Mouse (Mus musculus) heart, adult 18-20 months (tissue): ENCODE results near the gene Tnp1. TPM values are rescaled to one million over a fixed set of nuclear protein-coding genes. Genes with fewer than 3 reads are reported as not detected.
A peak's percentile ranks its signal among the peaks of the same experiment; 100 is the strongest.

Experiments
- DNase-seq, 2 experiments: peaks; one replicate each; pipeline ENCODE4 v3.0.0; 2021 to 2022; ENCODE audit warnings: mixed read lengths in 1 of 2
- total RNA-seq, 2 experiments: library from RNA; stranded (reverse); gene quantifications; 2 replicates each; pipeline ENCODE4 v1.2.3; 2021

The Tnp1 gene
- total RNA-seq, 2 experiments from 2014 or later = not detected

DNA sequence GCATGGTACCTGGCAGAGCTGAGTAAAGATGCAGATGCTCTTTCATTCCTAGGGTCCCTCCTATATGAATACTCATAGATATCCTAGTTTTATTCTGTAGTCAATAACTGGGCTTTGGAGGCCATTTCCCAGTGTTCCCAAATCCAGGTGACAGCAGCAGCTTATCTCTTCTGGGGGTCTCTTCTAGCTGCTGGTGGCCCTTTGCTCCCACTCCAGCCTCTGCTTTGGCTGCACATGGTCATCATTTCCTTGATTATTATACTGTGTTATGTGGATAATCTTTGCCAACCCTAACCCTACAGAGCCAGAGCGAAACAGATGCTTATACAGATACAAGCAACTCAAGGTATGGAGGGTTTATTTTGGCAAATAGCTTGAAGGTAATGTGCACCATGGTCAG lies 8.9 kb downstream of the Tnp1 start:
- no peak for DNase-seq

DNA sequence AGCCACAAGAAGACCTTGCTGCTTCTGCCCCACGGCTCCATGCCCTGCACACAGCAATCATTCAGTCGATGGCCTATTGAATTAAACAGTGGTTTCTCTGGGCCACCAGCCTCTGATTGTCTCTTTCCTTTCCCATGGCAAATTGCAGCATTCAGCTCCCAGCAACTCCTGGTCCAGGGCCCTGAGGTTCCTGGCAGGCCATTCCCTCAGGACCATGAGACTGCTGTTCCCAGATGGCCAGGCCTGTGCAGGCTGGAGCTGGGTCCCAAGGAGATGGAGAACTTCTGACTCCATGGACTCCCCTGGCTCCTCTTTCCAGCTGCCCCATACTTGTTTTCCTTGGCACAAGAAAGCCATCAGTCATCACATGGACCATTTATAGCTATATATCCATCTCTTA lies 10.8 kb downstream of the Tnp1 start:
- DNase-seq = peak in 1 of 2 experiments; percentile 48

DNA sequence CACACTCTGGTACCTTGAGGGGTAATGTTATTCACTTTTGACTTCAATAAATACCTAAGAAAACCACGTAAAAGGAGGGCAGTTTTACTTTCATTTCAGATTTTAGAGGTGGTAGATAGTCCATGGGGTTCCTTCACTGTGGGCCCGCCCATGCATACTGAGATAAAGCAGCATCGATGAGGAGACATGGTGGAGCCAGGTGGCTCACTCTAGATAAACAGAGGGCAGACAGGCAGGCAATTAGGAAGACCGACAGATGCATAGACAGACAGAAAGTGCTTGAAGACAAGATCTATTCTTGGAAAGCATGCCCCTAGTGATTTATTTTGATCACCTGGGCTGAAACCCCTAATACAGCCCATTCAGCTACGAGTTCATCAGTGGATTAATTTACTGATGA lies 13.1 kb downstream of the Tnp1 start:
- DNase-seq = no peak

DNA sequence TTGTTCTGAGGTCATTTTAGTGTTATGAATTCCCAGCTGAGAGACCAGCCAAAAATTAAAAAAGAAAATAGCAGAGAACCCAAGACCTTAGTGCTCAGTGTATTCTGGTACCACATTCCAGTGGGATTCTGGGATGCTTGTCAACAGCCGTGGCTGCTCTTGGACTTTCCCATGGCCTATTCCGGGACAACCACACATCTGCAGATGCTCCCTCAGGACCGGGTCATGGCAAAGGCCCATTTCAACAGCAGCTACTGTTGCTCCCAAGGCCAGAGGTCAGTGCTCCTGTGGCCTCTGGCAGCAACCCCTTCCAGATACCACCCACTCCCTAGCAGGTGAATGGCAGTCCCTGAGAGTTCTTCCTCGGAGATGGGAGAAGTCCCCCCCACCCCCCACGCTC lies 13.7 kb downstream of the Tnp1 start:
- DNase-seq = peak; percentile 57 to 74

DNA sequence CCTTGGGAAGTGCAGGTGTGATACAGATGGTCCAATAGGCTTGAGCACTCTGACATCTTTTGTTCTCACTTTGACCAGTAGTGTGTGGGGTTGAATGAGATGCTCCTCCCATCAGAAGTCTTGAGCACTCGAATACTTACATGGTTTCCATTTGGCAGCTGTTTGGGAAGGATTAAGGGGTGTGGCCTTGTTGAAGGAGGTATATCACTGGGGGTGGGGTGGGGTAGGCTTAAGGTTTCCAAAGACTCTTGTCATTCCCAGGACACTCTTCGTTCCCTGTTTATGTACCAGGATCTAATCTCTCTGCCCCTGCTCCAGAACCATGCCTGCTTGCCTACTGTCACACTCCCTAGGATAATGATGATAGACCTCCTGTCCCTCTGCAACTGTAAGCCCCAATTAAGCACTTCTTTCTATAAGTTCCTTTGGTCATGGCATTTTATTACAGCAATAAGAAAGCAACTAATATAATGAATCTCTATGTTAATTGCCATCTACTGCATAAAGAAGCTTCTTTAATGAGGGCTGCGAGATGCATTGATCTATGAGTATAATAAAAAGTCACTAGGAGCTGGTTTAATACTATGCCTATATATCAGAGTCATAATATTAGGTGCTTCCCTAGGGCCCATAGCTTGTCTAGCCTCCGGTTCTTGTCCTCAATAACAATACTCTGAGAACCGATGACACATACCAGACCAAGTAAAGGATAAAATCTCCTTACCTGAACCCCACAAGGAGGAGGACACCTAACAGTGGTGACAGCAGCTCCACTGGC lies 20.8 kb downstream of the Tnp1 start:
- DNase-seq = no peak

DNA sequence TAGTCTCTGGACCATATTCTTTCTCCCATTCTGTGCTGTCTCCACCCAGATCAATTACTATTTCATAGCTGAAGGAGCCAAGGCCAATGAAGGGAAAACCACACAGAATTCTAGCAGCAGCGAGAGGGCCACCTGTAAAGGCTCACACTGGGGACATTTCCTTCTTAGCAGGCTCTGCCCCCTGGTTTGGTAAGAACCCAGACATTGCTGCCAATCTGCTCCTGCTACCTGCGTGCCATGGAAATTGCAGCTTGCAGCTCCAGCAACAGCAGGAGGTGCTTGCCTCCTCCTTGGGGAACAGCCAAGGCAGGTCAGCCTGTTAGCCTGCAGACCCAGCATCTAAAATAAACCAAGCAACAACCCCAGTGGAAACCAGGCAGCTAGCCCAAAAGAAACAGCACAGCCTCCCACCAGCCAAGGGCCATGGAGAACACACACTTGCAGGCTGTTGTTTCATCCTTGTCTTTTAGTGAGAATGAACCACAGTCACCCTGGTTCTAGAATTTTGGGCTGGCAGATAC lies 22.7 kb downstream of the Tnp1 start:
- peak; percentile 44 to 46 for DNase-seq

DNA sequence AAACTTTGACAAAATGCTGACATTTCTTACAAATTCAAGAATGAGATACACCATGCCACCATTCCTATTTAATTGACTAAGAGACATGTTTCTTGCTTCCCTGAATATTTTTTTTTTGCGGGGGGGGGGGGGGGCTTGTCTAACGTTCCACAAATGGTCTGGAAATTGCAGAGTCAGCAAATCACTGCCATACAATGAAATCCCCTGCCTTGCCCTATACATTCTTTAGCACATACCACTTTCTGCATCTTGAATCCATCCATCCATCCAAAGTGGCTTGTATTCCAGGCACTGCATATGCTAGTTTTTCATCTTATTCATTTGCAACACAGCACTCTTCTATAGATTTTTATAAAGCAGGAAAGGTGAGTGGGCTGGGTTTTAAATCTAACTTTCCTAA lies 23.5 kb downstream of the Tnp1 start:
- no peak for DNase-seq

DNA sequence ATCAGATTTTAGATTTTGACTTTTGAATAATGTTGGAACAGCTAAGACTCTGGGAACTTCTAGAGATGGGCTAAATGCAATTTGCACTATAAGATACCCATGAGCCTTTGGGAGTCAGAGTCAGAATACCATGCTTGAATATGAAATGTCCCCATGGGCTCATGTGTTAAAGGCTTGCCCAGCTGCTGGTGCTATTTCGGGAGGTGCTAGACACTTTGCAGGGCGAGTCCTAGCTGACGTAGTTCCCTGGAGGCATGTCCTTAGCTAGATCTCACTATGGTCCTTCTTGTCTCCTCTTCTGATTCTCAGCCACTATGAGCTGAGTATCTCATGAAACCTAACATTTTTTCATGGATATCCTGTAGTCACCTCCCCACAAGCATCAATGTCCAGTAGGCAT lies 26.8 kb downstream of the Tnp1 start:
- DNase-seq = peak in 1 of 2 experiments; percentile 26

DNA sequence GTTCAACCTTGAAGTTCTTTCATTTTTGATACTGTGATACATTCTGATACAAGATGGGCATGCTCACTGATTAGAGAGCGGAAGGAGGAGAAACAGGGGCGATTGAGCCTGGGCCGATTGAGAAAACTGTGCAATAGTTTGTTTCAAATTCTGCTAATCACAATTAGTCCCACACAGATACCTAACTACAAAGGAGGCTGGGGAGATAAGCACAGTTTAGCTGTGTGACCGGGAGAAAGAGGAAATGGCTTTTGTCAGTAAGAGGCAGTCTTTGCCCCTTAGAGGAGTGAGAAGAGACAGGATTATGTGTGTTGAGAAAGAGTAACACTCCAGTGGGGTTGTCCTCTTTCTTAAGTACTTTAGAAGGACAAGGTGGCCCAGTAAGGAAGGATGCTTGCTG lies 29.0 kb downstream of the Tnp1 start:
- no peak for DNase-seq

DNA sequence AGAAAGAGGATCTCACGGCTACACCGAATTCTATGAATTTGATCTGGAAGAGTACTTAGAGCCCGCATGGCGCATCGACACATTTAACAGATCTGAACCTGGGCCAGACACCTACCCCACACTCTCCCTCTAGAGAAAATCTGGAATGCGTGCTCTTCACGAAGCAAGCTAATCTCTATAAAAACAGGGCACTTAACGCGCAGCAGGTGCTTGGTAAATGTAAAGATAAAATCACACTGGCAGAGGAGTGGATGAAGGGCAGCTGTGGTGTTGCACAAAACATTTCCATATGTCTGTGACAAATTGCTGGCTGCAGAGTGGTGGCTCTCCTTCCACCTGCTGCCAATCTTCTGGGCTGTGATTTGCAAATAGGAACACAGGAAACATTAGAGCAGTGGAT lies 36.8 kb downstream of the Tnp1 start:
- DNase-seq = no peak

DNA sequence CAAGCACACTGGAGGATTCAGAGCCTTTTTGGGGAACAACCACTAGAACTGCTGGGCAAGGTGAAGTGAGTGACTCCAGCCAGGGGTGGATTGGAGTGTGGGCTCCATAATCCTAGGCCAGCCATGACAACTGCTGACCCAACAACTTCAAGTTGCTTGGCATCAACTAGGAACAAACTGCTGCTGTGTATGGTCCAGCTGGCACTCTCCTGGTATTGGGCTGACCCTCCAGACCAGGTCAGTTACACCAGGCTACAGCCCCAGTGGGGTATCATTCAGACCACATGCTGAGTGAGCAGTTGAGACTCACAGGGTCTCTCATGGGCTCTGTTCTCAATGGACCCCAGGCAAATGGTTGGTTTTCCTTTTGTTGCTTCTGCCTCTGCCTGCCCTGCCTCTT lies 41.5 kb downstream of the Tnp1 start:
- DNase-seq = no peak

DNA sequence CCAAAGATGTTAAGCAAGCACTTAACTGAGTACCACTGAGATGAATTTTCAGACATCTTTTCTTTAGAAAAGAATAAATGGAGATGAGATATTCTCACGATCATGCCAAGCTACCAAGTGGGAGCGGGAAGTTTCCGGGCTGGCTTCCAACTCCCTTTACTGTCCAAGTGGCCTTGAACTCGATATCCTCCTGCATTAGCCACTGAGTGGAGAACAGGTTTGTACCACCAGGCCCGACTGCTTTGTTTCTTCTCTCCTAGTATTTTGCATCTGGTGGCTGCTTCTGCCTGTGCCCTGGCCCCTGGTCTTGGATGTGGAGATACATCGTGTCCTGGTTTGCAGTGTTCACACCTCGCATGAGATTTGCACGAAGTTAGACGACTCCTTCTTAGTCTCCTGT lies 45.2 kb downstream of the Tnp1 start:
- DNase-seq = peak in 1 of 2 experiments; percentile 49

DNA sequence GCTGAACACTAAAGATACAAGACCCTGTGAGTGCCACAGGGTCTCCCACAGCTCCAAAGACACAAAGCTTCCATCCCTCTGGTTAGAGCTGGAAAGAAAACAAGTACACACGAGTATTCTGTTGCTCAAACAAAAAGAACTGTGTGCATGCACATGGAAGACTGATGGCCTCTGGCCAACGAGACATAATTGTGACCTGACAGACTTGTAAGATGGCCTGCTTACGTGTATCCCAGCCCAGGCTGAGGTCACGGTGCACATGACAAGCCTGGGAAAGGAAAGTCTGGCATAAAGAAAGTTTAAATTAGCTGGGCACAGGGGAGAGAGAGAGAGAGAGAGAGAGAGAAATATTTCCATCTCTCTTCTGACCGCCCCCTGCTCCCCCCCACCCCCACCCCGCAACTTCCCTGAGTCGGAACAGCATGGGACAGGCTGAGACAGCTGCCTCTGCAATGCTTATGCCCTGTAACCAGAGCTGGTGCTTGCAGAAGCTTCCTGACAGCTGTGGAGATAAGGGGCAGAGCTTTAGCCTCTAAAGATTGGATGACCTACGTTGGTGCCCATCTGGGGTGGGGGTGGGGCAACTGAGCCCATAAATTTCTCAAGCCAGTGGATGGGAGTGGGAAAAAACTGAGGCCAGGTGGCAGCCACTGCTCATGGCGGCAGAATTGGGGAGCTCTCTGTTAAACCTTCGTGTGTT lies 46.4 kb downstream of the Tnp1 start:
- peak in 1 of 2 experiments; percentile 39 for DNase-seq

DNA sequence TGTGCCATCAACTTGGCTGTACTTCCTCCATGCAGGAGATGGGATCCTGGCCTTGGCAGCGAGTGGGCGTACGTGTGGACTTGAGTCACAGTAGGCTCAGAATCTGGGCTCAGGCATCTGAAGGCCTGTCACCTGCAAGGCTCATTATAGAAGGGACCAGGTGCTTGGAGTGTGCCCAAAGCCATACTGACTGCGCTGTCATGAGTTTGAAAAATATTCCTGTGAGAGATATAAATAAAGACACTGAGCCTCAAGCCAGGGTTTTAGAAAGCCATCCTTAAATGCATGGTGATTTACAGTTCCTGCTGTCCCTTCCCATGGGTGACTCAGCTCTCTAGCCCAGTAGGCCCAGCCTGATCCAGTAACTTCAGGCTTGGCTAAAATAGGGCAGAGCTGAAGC lies 49.3 kb downstream of the Tnp1 start:
- DNase-seq = no peak

Other genes starting within 250 kb of the Tnp1 start
- gene Igfbp2, start 191.4 kb downstream of the Tnp1 start, total RNA-seq = under 1 TPM; 0.37 to 0.51 TPM
- gene Igfbp5, start 141.0 kb downstream of the Tnp1 start, total RNA-seq = 100 to 1,000 TPM in 1 of 2 experiments, 10 to 100 TPM in 1; 80.7 to 123 TPM